8 mouse cellular contexts compared by ENCODE assay signal in genomic region chr13:51208378-51209100, GRCm38 (mm10). TPM values are rescaled to one million over a fixed set of nuclear protein-coding genes. Genes with fewer than 3 reads are reported as not detected.
DNase-seq lines count a peak whose midpoint lies in the region; ATAC-seq and TF ChIP-seq lines count a peak whose summit lies in the region.

No protein-coding gene starts in this region.

- no peak overlapping the region for H3K9ac ChIP-seq in lung, embryonic 14.5 days

- peaks cover 7% of the 10 kb centered on the region; the same call in 1 of the 2 replicates for H3K4me1 ChIP-seq in lung, embryonic 14.5 days (ENCODE audit: insufficient read depth)

- 43% methylated on average over 18 of the region's 18 CpGs for whole genome bisulfite sequencing in lung, embryonic 14.5 days

- no peaks in the 10 kb centered on the region for H3K9me3 ChIP-seq in lung, embryonic 14.5 days (ENCODE audit: low read depth, low read length)

- no peaks in the 10 kb centered on the region for H3K27me3 ChIP-seq in lung, embryonic 14.5 days (ENCODE audit: insufficient read depth, low read length)

- H3K36me3 ChIP-seq in lung, embryonic 14.5 days (ENCODE audit: insufficient read depth): no peaks in the 10 kb centered on the region

- TF ChIP-seq CTCF in lung, embryonic 14.5 days (IDR thresholded peaks at IDR 0.05; ENCODE audit: low read depth): peak; percentile 57

- peak; percentile 83 for DNase-seq in lung, embryonic 14.5 days
- DNase-seq in lung, adult 18-20 months: no peak
- peak; percentile 34 to 64 for DNase-seq in frontal cortex, adult 2 months (ENCODE audit: extremely low spot score in 1 of 2, low spot score in 1 of 2)
- peak; percentile 63 for DNase-seq in kidney, postnatal 10 days
- DNase-seq in mesoderm, embryonic 11.5 days (ENCODE audit: low read depth, low spot score): peak; percentile 34
- peak; percentile 13 for DNase-seq in yolk sac, embryonic 10.5 days (ENCODE audit: low spot score)
- DNase-seq in spleen, postnatal 36 days (ENCODE audit: low spot score in 2 of 2): no peak
- DNase-seq in cerebellum, adult 8-10 months: no peak

- 0 out of 2 replicates have a peak overlapping the region, but pooled peaks have one; percentile 30 for H3K27ac ChIP-seq in lung, embryonic 14.5 days (ENCODE audit: low read depth)

- H3K4me2 ChIP-seq in lung, embryonic 14.5 days: 0 out of 2 replicates have a peak overlapping the region, but pooled peaks have one; percentile 15

- ATAC-seq in lung, embryonic 14.5 days (ENCODE audit: insufficient read depth): peak; percentile 92

- H3K4me3 ChIP-seq in lung, embryonic 14.5 days (ENCODE audit: low read depth, low read length): no peak overlapping the region

RNA-seq across cellular contexts. Expression of gene Nxnl2, which starts 37.7 kb away (rescaled TPM):
- polyA plus RNA-seq in lung, embryonic 14.5 days (2014; fragmentation: Nextera tagmentation; extraction: Ambion mirVana): 0.72 and 2.4 TPM in 2 replicates
- polyA plus RNA-seq in frontal cortex, adult 2 months (2012; rRNA removed): 0.28 and 0.90 TPM in 2 replicates

Comparison
In these comparisons a context has a peak if more than half of its experiments do, and no peak if none do; other contexts are left out.
1. DNase-seq: peak in lung, embryonic 14.5 days (single experiment), frontal cortex, adult 2 months (2 of 2), kidney, postnatal 10 days (single experiment), mesoderm, embryonic 11.5 days (single experiment) and yolk sac, embryonic 10.5 days (single experiment); none in lung, adult 18-20 months (0 of 2), spleen, postnatal 36 days (0 of 2) and cerebellum, adult 8-10 months (single experiment).